Mouse (Mus musculus) ES-E14 (cell line): Measurements from ENCODE around the gene Naf1. TPM values are rescaled to one million over a fixed set of nuclear protein-coding genes. Genes with fewer than 3 reads are reported as not detected.

Source experiments
- DNase-seq: peaks from one replicate; pipeline ENCODE4 v3.0.0-alpha.2; 2013; ENCODE audit warnings: low read depth, low spot score
- H3K27ac ChIP-seq: 2 replicates; pipeline ENCODE4 v1.5.1; 2012; ENCODE audit warnings: low read depth, mild to moderate bottlenecking, low read length, moderate library complexity, mixed read lengths; ENCODE audit not compliant: poor library complexity, insufficient read depth, severe bottlenecking
- H3K36me3 ChIP-seq: 2 replicates; pipeline ENCODE4 v1.6.1; 2012; ENCODE audit warnings: mild to moderate bottlenecking, low read length, moderate library complexity, mixed read lengths; ENCODE audit not compliant: control insufficient read depth, poor library complexity, insufficient read depth, severe bottlenecking
- H3K4me1 ChIP-seq, 2 experiments: fragments of 150-350 bp in 1 of 2; sonication (generic) in 1 of 2; 2 replicates each; pipeline ENCODE4 v1.6.1; 2012; ENCODE audit warnings: low read length in 2 of 2, mild to moderate bottlenecking in 1 of 2, mixed read lengths in 1 of 2; ENCODE audit not compliant: control insufficient read depth in 2 of 2, insufficient read depth in 2 of 2, poor library complexity in 1 of 2
- H3K4me3 ChIP-seq, 2 experiments: fragments of 150-350 bp in 1 of 2; sonication (generic) in 1 of 2; 2 replicates each; pipeline ENCODE4 v1.5.1; 2012; ENCODE audit warnings: low read length in 2 of 2, low read depth in 1 of 2, mild to moderate bottlenecking in 1 of 2, mixed read lengths in 1 of 2; ENCODE audit not compliant: insufficient read depth in 1 of 2, poor library complexity in 1 of 2, severe bottlenecking in 1 of 2
- H3K9ac ChIP-seq: 2 replicates; pipeline ENCODE4 v1.6.1; 2012; ENCODE audit warnings: low read depth, mild to moderate bottlenecking, low read length, mixed read lengths; ENCODE audit not compliant: poor library complexity, insufficient read depth, severe bottlenecking
- H3K9me3 ChIP-seq: fragments of 150-350 bp; sonication (generic); 2 replicates; pipeline ENCODE4 v1.6.1; 2012; ENCODE audit warnings: low read depth, mild to moderate bottlenecking, low read length; ENCODE audit not compliant: control insufficient read depth, insufficient read depth
- CHD2 ChIP-seq: IDR thresholded peaks from 2 replicates; pipeline ENCODE4 v1.6.1; 2014; ENCODE audit warnings: mild to moderate bottlenecking, low read depth, low read length, inconsistent platforms
- HCFC1 ChIP-seq: IDR thresholded peaks from 2 replicates; pipeline ENCODE4 v1.6.1; 2012; ENCODE audit warnings: low read length, inconsistent platforms, borderline replicate concordance; ENCODE audit not compliant: insufficient read depth
- MAFK ChIP-seq: IDR thresholded peaks from 2 replicates; pipeline ENCODE4 v1.6.1; 2014; ENCODE audit warnings: mild to moderate bottlenecking, low read depth, low read length, inconsistent platforms; ENCODE audit not compliant: insufficient read depth
- ZC3H11A ChIP-seq: IDR thresholded peaks from 2 replicates; pipeline ENCODE4 v1.6.1; 2012; ENCODE audit warnings: low read depth, mild to moderate bottlenecking, inconsistent platforms, low read length, borderline replicate concordance
- ZNF384 ChIP-seq: IDR thresholded peaks from 2 replicates; pipeline ENCODE4 v1.6.1; 2012; ENCODE audit warnings: low read depth, low read length, inconsistent platforms
- in situ Hi-C, 2 experiments: fragments of 600-800 bp; cut with MboI; formaldehyde crosslinking; loops; one replicate each; pipeline ENCODE4 v1.15.1; 2025; ENCODE audit warnings: low sequenced_read_pairs in 2 of 2, inconsistent platforms in 1 of 2; ENCODE audit not compliant: unreplicated experiment in 2 of 2
- total RNA-seq: library from RNA; depleted of rRNA; stranded (reverse); fragments of 300-350 nt; gene quantifications from 2 replicates; pipeline ENCODE4 v1.2.3, GENCODE M21; 2012; rRNA removed

The Naf1 gene
- total RNA-seq, result 11.7 and 13.7 TPM in 2 replicates

- Histone ChIP-seq H3K9ac (peak within 1 kb of the TSS; percentile 96), H3K36me3 (no peaks in the 10 kb centered on the region), H3K4me1 (peaks cover 1 to 6% of the 10 kb centered on the region in 2 experiments; a peak in 3 of 4 replicates), H3K4me3 (peak within 1 kb of the TSS; percentile 84 to 99), H3K27ac (peak within 1 kb of the TSS; percentile 63; the same call in 1 of the 2 replicates), H3K9me3 (no peaks in the 10 kb centered on the region)
- DNase-seq, result peak; percentile 94
- TF ChIP-seq HCFC1 (peak; percentile 63; the same call in 1 of the 2 replicates), MAFK (no peak), ZNF384 (no peak), ZC3H11A (no peak), CHD2 (no peak)
- in situ Hi-C loops, result no loop called here
These were observed at the start of gene Naf1 for GRCm38 (mm10) chr8:66860023-66860422. Gene Naf1 (plus strand): TSS chr8:66860217.

GRCm38 (mm10) chr8:66860921-66861588, 1.0 kb downstream of the Naf1 start:
- no peaks in the 10 kb centered on the region for H3K36me3 ChIP-seq
- no peaks in the 10 kb centered on the region for H3K9me3 ChIP-seq
- in situ Hi-C loops, result no loop called here
- no peak for DNase-seq
- TF ChIP-seq ZNF384 (no peak), CHD2 (no peak), HCFC1 (no peak), MAFK (no peak), ZC3H11A (no peak)
- no peak overlapping the region for H3K27ac ChIP-seq
- H3K9ac ChIP-seq, result peak overlapping the region; percentile 96
- peak overlapping the region; percentile 84 to 99 for H3K4me3 ChIP-seq
- H3K4me1 ChIP-seq, result peaks cover 1 to 6% of the 10 kb centered on the region in 2 experiments; a peak in 3 of 4 replicates

GRCm38 (mm10) chr8:66861589-66862500, 1.8 kb downstream of the Naf1 start:
- peak overlapping the region; percentile 96 for H3K9ac ChIP-seq
- H3K4me1 ChIP-seq, result peaks cover 1 to 6% of the 10 kb centered on the region in 2 experiments; a peak in 3 of 4 replicates
- no peak for DNase-seq
- H3K36me3 ChIP-seq, result no peaks in the 10 kb centered on the region
- in situ Hi-C loops, result no loop called here
- no peak overlapping the region for H3K27ac ChIP-seq
- no peak for TF ChIP-seq ZC3H11A
- TF ChIP-seq HCFC1, result no peak
- TF ChIP-seq ZNF384, result no peak
- TF ChIP-seq CHD2, result no peak
- no peak for TF ChIP-seq MAFK
- H3K4me3 ChIP-seq, result peak overlapping the region; percentile 84 to 99
- H3K9me3 ChIP-seq, result no peaks in the 10 kb centered on the region

GRCm38 (mm10) chr8:66863761-66864160, 3.7 kb downstream of the Naf1 start:
- no peak for DNase-seq
- H3K4me1 ChIP-seq, result peaks cover 1 to 6% of the 10 kb centered on the region in 2 experiments; a peak in 3 of 4 replicates
- H3K4me3 ChIP-seq, result no peak overlapping the region
- in situ Hi-C loops, result no loop called here
- H3K9ac ChIP-seq, result no peak overlapping the region
- no peak overlapping the region for H3K27ac ChIP-seq
- TF ChIP-seq MAFK (no peak), HCFC1 (no peak), CHD2 (no peak), ZNF384 (no peak), ZC3H11A (no peak)
- no peaks in the 10 kb centered on the region for H3K36me3 ChIP-seq
- no peaks in the 10 kb centered on the region for H3K9me3 ChIP-seq
